Mouse (Mus musculus) liver, adult 2 months (tissue): ENCODE data around the gene Gstm7.

Experiments used
- CTCF ChIP-seq: fragments of 200-500 bp; IDR thresholded peaks from 2 replicates; pipeline ENCODE4 v1.5.1; 2011; ENCODE audit warnings: low read depth, low read length, control low read depth
- POLR2A ChIP-seq: fragments of 200-500 bp; IDR thresholded peaks from 2 replicates; pipeline ENCODE4 v1.6.1; 2011; ENCODE audit warnings: low read length, control low read depth; ENCODE audit not compliant: insufficient read depth; ENCODE audit errors: extremely low read depth

DNA sequence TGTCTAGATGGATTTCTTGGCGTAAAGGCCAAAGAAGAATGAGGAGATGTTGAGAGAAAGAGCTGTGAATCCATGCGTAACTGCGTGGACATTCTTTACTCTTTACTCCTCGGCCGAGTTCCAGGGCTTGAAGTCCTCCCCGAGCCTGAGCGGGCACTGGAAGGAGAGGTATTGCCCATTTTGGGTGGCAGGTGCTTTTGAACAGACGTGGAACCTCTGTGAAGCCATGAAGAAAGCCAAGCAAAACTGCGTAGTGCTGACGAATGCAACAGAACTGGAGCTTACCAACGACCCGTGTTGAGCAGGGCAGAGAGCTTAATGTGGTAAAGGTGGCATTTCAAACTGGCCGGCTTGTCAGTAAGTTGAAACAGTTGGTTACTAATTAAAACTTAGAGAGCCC lies 32.9 kb downstream of the Gstm7 start:
- TF ChIP-seq CTCF (no peak), POLR2A (no peak)
